Comparison of ENCODE assay signal across 8 mouse cellular contexts in genomic region chr1:171344715-171345114, GRCm38 (mm10). TPM values are rescaled to one million over a fixed set of nuclear protein-coding genes. Genes with fewer than 3 reads are reported as not detected.
DNase-seq lines count a peak whose midpoint lies in the region; ATAC-seq and TF ChIP-seq lines count a peak whose summit lies in the region.

No protein-coding gene starts in this region.

- H3K9ac ChIP-seq in heart, embryonic 15.5 days, result peak overlapping the region; percentile 87
- peak overlapping the region; percentile 77; the same call in 1 of the 2 replicates for H3K9ac ChIP-seq in hindbrain, embryonic 11.5 days (ENCODE audit: low read depth, low read length)
- peak overlapping the region; percentile 80; the same call in 1 of the 2 replicates for H3K9ac ChIP-seq in midbrain, embryonic 12.5 days (replicated peaks)

- no peak for ATAC-seq in heart, embryonic 15.5 days (replicated peaks; ENCODE audit: insufficient number of reproducible peaks, insufficient read depth, low FRiP score, low read depth)
- no peak for ATAC-seq in G1E (ENCODE audit: extremely low read depth, insufficient number of reproducible peaks, low FRiP score, poor library complexity, severe bottlenecking)
- 0 out of 2 replicates have a peak, but pooled peaks have one; percentile 17 for ATAC-seq in hindbrain, embryonic 11.5 days (ENCODE audit: low FRiP score)
- ATAC-seq in midbrain, embryonic 12.5 days (ENCODE audit: low FRiP score, low read depth), result no peak

- peak overlapping the region; percentile 87 for H3K4me2 ChIP-seq in heart, embryonic 15.5 days
- H3K4me2 ChIP-seq in hindbrain, embryonic 11.5 days (replicated peaks; ENCODE audit: low read depth, low read length), result peak overlapping the region; percentile 81
- H3K4me2 ChIP-seq in midbrain, embryonic 12.5 days (replicated peaks), result peak overlapping the region; percentile 82

- H3K27me3 ChIP-seq in heart, embryonic 15.5 days, result no peaks in the 10 kb centered on the region
- no peaks in the 10 kb centered on the region for H3K27me3 ChIP-seq in G1E (ENCODE audit: insufficient read depth, low read length)
- H3K27me3 ChIP-seq in hindbrain, embryonic 11.5 days (ENCODE audit: control insufficient read depth, insufficient read depth, low read length), result no peaks in the 10 kb centered on the region
- H3K27me3 ChIP-seq in midbrain, embryonic 12.5 days, result no peaks in the 10 kb centered on the region

- DNase-seq in heart, adult 8-10 months (ENCODE audit: low spot score), result no peak
- no peak for DNase-seq in G1E (ENCODE audit: low spot score)
- DNase-seq in hindbrain, embryonic 11.5 days (ENCODE audit: low spot score), result peak; percentile 13
- no peak for DNase-seq in urinary bladder, postnatal 36 days (ENCODE audit: low spot score in 2 of 2)
- no peak for DNase-seq in spleen, postnatal 10 days (ENCODE audit: low spot score in 2 of 2)
- DNase-seq in cerebellum, adult 11 months, result no peak

- H3K4me1 ChIP-seq in heart, embryonic 15.5 days (replicated peaks), result peaks cover 27% of the 10 kb centered on the region
- peaks cover 43% of the 10 kb centered on the region for H3K4me1 ChIP-seq in G1E (ENCODE audit: insufficient read depth, low read depth, low read length)
- no peaks in the 10 kb centered on the region; the same call in 1 of the 2 replicates for H3K4me1 ChIP-seq in hindbrain, embryonic 11.5 days (replicated peaks; ENCODE audit: control insufficient read depth, insufficient read depth, low read length)
- H3K4me1 ChIP-seq in midbrain, embryonic 12.5 days, result peaks cover 30% of the 10 kb centered on the region

- H3K9me3 ChIP-seq in heart, embryonic 15.5 days (replicated peaks), result 0 out of 2 replicates have a peak, but pooled peaks cover 6% of the 10 kb centered on the region
- no peaks in the 10 kb centered on the region for H3K9me3 ChIP-seq in G1E (replicated peaks)
- no peaks in the 10 kb centered on the region for H3K9me3 ChIP-seq in hindbrain, embryonic 11.5 days (ENCODE audit: control insufficient read depth, low read length)
- H3K9me3 ChIP-seq in midbrain, embryonic 12.5 days, result peaks cover 6% of the 10 kb centered on the region; the same call in 1 of the 2 replicates

- H3K4me3 ChIP-seq in heart, embryonic 15.5 days, result peak overlapping the region; percentile 88
- peak overlapping the region; percentile 81 for H3K4me3 ChIP-seq in G1E (ENCODE audit: low read depth, low read length)
- peak overlapping the region; percentile 95; the same call in 1 of the 2 replicates for H3K4me3 ChIP-seq in hindbrain, embryonic 11.5 days (ENCODE audit: low read depth, low read length)
- H3K4me3 ChIP-seq in midbrain, embryonic 12.5 days, result peak overlapping the region; percentile 91

- WGBS in heart, embryonic 15.5 days, result 67% methylated on average over 9 of the region's 9 CpGs
- 83% methylated on average over 9 of the region's 9 CpGs for WGBS in hindbrain, embryonic 11.5 days
- 77% methylated on average over 9 of the region's 9 CpGs for WGBS in midbrain, embryonic 12.5 days

- no peak for TF ChIP-seq CTCF in G1E (IDR thresholded peaks at IDR 0.05; ENCODE audit: low read depth, low read length)

- peaks cover 36% of the 10 kb centered on the region for H3K36me3 ChIP-seq in heart, embryonic 15.5 days
- peaks cover 72% of the 10 kb centered on the region for H3K36me3 ChIP-seq in G1E (replicated peaks)
- no peaks in the 10 kb centered on the region for H3K36me3 ChIP-seq in hindbrain, embryonic 11.5 days (ENCODE audit: control insufficient read depth, insufficient read depth, low read length)
- H3K36me3 ChIP-seq in midbrain, embryonic 12.5 days, result peaks cover 39% of the 10 kb centered on the region

- peak overlapping the region; percentile 71; the same call in 1 of the 2 replicates for H3K27ac ChIP-seq in heart, embryonic 15.5 days
- H3K27ac ChIP-seq in hindbrain, embryonic 11.5 days (ENCODE audit: low read depth, low read length), result no peak overlapping the region
- H3K27ac ChIP-seq in midbrain, embryonic 12.5 days (replicated peaks), result no peak overlapping the region

RNA-seq across cellular contexts. Expression of gene Nit1, which starts 0.7 kb away (rescaled TPM):
- polyA plus RNA-seq in heart, embryonic 15.5 days (2015; fragmentation: Nextera tagmentation; extraction: Ambion mirVana), result 31.2 and 33.2 TPM in 2 replicates
- 10 to 100 TPM; 26.9 to 36.8 (median 29.4) TPM for total RNA-seq in heart, adult 8-10 months (2022)
- total RNA-seq in G1E (2014; fragmentation: Nextera tagmentation), result 17.9 and 22.4 TPM in 2 replicates
- total RNA-seq in G1E (2017), result 57.9 and 58.9 TPM in 2 replicates
- 9.4 and 11.3 TPM in 2 replicates for polyA plus RNA-seq in G1E (2012)
- 30.7 and 35.3 TPM in 2 replicates for polyA plus RNA-seq in hindbrain, embryonic 11.5 days (2014; fragmentation: Nextera tagmentation; extraction: Ambion mirVana)
- 45.9 and 49.7 TPM in 2 replicates for polyA plus RNA-seq in midbrain, embryonic 12.5 days (2016; fragmentation: Nextera tagmentation; extraction: Ambion mirVana)

RNA-seq across cellular contexts. Expression of gene Pfdn2, which starts 0.8 kb away (rescaled TPM):
- polyA plus RNA-seq in heart, embryonic 15.5 days (2015; fragmentation: Nextera tagmentation; extraction: Ambion mirVana), result 77.2 and 91.0 TPM in 2 replicates
- total RNA-seq in heart, adult 8-10 months (2022), result 100 to 1,000 TPM in 1 of 4 experiments, 10 to 100 TPM in 3; 55.3 to 103 (median 78.2) TPM
- total RNA-seq in G1E (2014; fragmentation: Nextera tagmentation) (32.4 and 47.3 TPM in 2 replicates), G1E (2017) (19.6 and 22.3 TPM in 2 replicates)
- polyA plus RNA-seq in G1E (2012), result 16.9 and 20.1 TPM in 2 replicates
- 68.3 and 68.4 TPM in 2 replicates for polyA plus RNA-seq in hindbrain, embryonic 11.5 days (2014; fragmentation: Nextera tagmentation; extraction: Ambion mirVana)
- polyA plus RNA-seq in midbrain, embryonic 12.5 days (2016; fragmentation: Nextera tagmentation; extraction: Ambion mirVana), result 140 and 149 TPM in 2 replicates

RNA-seq across cellular contexts. Expression of gene Dedd, which starts 15.8 kb away (rescaled TPM):
- polyA plus RNA-seq in heart, embryonic 15.5 days (2015; fragmentation: Nextera tagmentation; extraction: Ambion mirVana), result 33.9 and 37.7 TPM in 2 replicates
- 10 to 100 TPM; 21.2 to 26.1 (median 21.9) TPM for total RNA-seq in heart, adult 8-10 months (2022)
- total RNA-seq in G1E (2014; fragmentation: Nextera tagmentation) (53.6 and 56.4 TPM in 2 replicates), G1E (2017) (14.3 and 17.0 TPM in 2 replicates)
- polyA plus RNA-seq in G1E (2012), result 17.7 and 29.9 TPM in 2 replicates
- polyA plus RNA-seq in hindbrain, embryonic 11.5 days (2014; fragmentation: Nextera tagmentation; extraction: Ambion mirVana), result 46.6 and 49.5 TPM in 2 replicates
- polyA plus RNA-seq in midbrain, embryonic 12.5 days (2016; fragmentation: Nextera tagmentation; extraction: Ambion mirVana), result 49.3 and 51.9 TPM in 2 replicates

RNA-seq across cellular contexts. Expression of gene Klhdc9, which starts 15.9 kb away (rescaled TPM):
- 0.63 and 0.75 TPM in 2 replicates for polyA plus RNA-seq in heart, embryonic 15.5 days (2015; fragmentation: Nextera tagmentation; extraction: Ambion mirVana)
- total RNA-seq in heart, adult 8-10 months (2022), result under 1 TPM in 1 of 4 experiments, not detected in 3; 0.16 TPM
- total RNA-seq in G1E (2014; fragmentation: Nextera tagmentation), result 2.6 TPM in 1 of 2 replicates, not detected in the other
- 0.33 and 0.64 TPM in 2 replicates for total RNA-seq in G1E (2017)
- polyA plus RNA-seq in G1E (2012), result 1.4 TPM in 2 replicates
- polyA plus RNA-seq in hindbrain, embryonic 11.5 days (2014; fragmentation: Nextera tagmentation; extraction: Ambion mirVana), result 1.3 and 2.0 TPM in 2 replicates
- polyA plus RNA-seq in midbrain, embryonic 12.5 days (2016; fragmentation: Nextera tagmentation; extraction: Ambion mirVana), result 1.9 and 2.3 TPM in 2 replicates

RNA-seq across cellular contexts. Expression of gene Nectin4, which starts 25.2 kb away (rescaled TPM):
- 0.26 and 1.2 TPM in 2 replicates for polyA plus RNA-seq in heart, embryonic 15.5 days (2015; fragmentation: Nextera tagmentation; extraction: Ambion mirVana)
- under 1 TPM in 3 of 4 experiments, not detected in 1; 0.11 to 0.38 (median 0.25) TPM for total RNA-seq in heart, adult 8-10 months (2022)
- total RNA-seq in G1E (2014; fragmentation: Nextera tagmentation) (not detected in 2 replicates), G1E (2017) (0.12 TPM in 1 of 2 replicates, not detected in the other)
- polyA plus RNA-seq in G1E (2012), result 0.01 TPM in 1 of 2 replicates, not detected in the other
- 0.66 and 0.96 TPM in 2 replicates for polyA plus RNA-seq in hindbrain, embryonic 11.5 days (2014; fragmentation: Nextera tagmentation; extraction: Ambion mirVana)
- 0.88 and 1.4 TPM in 2 replicates for polyA plus RNA-seq in midbrain, embryonic 12.5 days (2016; fragmentation: Nextera tagmentation; extraction: Ambion mirVana)
